9 mouse cellular contexts compared by ENCODE assay signal in the genomic region with DNA sequence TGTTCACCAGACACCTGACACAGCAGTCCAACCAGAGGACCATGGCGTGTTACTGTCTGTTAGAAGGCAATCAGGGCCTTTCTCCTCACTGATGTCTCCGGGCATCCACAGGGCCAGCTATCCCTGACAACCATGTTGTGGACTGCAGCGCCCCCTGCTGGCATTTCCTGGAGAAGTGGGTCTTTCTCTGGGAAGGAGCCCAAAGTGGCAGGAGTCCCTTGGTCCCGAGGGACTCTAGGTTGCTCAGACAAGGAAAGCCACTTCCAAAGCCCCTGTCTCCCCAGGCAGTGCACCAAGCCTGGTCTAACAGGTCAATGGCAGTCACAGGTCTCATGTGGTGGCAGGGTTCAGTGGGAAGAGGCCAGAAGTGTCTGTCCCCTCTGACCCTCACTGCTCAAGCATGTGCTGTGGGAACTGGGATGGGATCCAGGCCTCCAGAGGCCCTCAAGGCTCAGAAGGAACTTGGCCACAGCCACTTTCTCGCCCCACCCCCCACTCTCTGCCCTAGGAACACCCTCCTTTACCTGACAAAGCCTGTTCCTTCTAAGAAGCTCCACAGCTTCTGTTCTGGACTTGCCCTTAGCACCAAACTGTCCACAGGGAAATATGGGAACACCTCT. TPM values are rescaled to one million over a fixed set of nuclear protein-coding genes. Genes with fewer than 3 reads are reported as not detected.
DNase-seq lines count a peak whose midpoint lies in the region; ATAC-seq and TF ChIP-seq lines count a peak whose summit lies in the region.
"Had no signal": no experiment of that assay in that cellular context is flagged by ENCODE, and none has a peak within 500 bp of the region (broad histone marks: within the 10 kb centered on the region; RNA-seq: fewer than 3 reads in every experiment).

No protein-coding gene starts in this region.

- H3K4me3 ChIP-seq in lung, embryonic 14.5 days (ENCODE audit: low read depth, low read length), result no peak overlapping the region

- H3K4me2 ChIP-seq in lung, embryonic 14.5 days, result no peak overlapping the region

- no peak for ATAC-seq in lung, embryonic 14.5 days (ENCODE audit: insufficient read depth)
- no peak; the same call in 1 of the 2 replicates for ATAC-seq in granulocyte monocyte progenitor cell, adult 5-6 weeks (replicated peaks; ENCODE audit: poor library complexity, severe bottlenecking)

- no peaks in the 10 kb centered on the region for H3K27me3 ChIP-seq in lung, embryonic 14.5 days (ENCODE audit: insufficient read depth, low read length)

- H3K36me3 ChIP-seq in lung, embryonic 14.5 days (ENCODE audit: insufficient read depth), result 0 out of 2 replicates have a peak, but pooled peaks cover 2% of the 10 kb centered on the region

- no peak overlapping the region for H3K27ac ChIP-seq in lung, embryonic 14.5 days (ENCODE audit: low read depth)

- peaks cover 9% of the 10 kb centered on the region for H3K4me1 ChIP-seq in lung, embryonic 14.5 days (ENCODE audit: insufficient read depth)

- intact Hi-C loops in gastrocnemius, postnatal 14 days (cut with DNase I; ENCODE audit: low total_unique reads), result no loop called here

- DNase-seq in A20 (ENCODE audit: low read depth, low spot score), result peak; percentile 56
- DNase-seq in ES-CJ7 (ENCODE audit: low read depth, low spot score), result peak; percentile 71
- DNase-seq in cerebellum, adult 8-10 months, result peak; percentile 77
- DNase-seq in gastrocnemius, postnatal 14 days, result peak; percentile 75
- peak; percentile 88 for DNase-seq in kidney, postnatal 10 days
- DNase-seq in lung, embryonic 14.5 days, result peak; percentile 80
- peak; percentile 48 for DNase-seq in right cerebral cortex, postnatal 36 days (ENCODE audit: low spot score in 2 of 2)

- peak; percentile 79 for TF ChIP-seq CTCF in lung, embryonic 14.5 days (IDR thresholded peaks at IDR 0.05; ENCODE audit: low read depth)

- WGBS in lung, embryonic 14.5 days, result 28% methylated on average over 5 of the region's 5 CpGs

- no peak overlapping the region for H3K9ac ChIP-seq in lung, embryonic 14.5 days

- H3K9me3 ChIP-seq in lung, embryonic 14.5 days (ENCODE audit: low read depth, low read length), result no peaks in the 10 kb centered on the region

RNA-seq across cellular contexts. Expression of a gene that starts 3.9 kb away (rescaled TPM):
- 10 to 100 TPM in 1 of 2 experiments, 1 to 10 TPM in 1; 9.8 to 11.1 TPM for total RNA-seq in gastrocnemius, postnatal 14 days (2021)
- polyA plus RNA-seq in lung, embryonic 14.5 days (2014; fragmentation: Nextera tagmentation; extraction: Ambion mirVana), result 27.8 and 34.5 TPM in 2 replicates
- total RNA-seq in granulocyte monocyte progenitor cell, adult 5-6 weeks (2014; fragmentation: Nextera tagmentation), result 43.7 and 48.2 TPM in 2 replicates
- total RNA-seq in granulocyte monocyte progenitor cell, adult 5-6 weeks (2017), result 17.5 and 28.8 TPM in 2 replicates

RNA-seq across cellular contexts. Expression of a gene that starts 18.5 kb away (rescaled TPM):
- total RNA-seq in gastrocnemius, postnatal 14 days (2021), result not detected
- polyA plus RNA-seq in lung, embryonic 14.5 days (2014; fragmentation: Nextera tagmentation; extraction: Ambion mirVana), result 0.09 and 0.14 TPM in 2 replicates
- total RNA-seq in granulocyte monocyte progenitor cell, adult 5-6 weeks (2014; fragmentation: Nextera tagmentation), result 0.64 TPM in 1 of 2 replicates, not detected in the other
- not detected in 2 replicates for total RNA-seq in granulocyte monocyte progenitor cell, adult 5-6 weeks (2017)
- polyA plus RNA-seq: large intestine, adult 2 months had no signal

RNA-seq across cellular contexts. Expression of a gene that starts 19.7 kb away (rescaled TPM):
- total RNA-seq in gastrocnemius, postnatal 14 days (2021), result 1 to 10 TPM; 2.1 to 2.7 TPM
- polyA plus RNA-seq in lung, embryonic 14.5 days (2014; fragmentation: Nextera tagmentation; extraction: Ambion mirVana), result 9.5 and 11.8 TPM in 2 replicates
- 9.3 and 10.1 TPM in 2 replicates for total RNA-seq in granulocyte monocyte progenitor cell, adult 5-6 weeks (2014; fragmentation: Nextera tagmentation)
- total RNA-seq in granulocyte monocyte progenitor cell, adult 5-6 weeks (2017), result 2.8 and 6.8 TPM in 2 replicates

RNA-seq across cellular contexts. Expression of a gene that starts 32.7 kb away (rescaled TPM):
- 10 to 100 TPM; 55.8 to 57.1 TPM for total RNA-seq in gastrocnemius, postnatal 14 days (2021)
- polyA plus RNA-seq in lung, embryonic 14.5 days (2014; fragmentation: Nextera tagmentation; extraction: Ambion mirVana), result 151 and 153 TPM in 2 replicates
- total RNA-seq in granulocyte monocyte progenitor cell, adult 5-6 weeks (2014; fragmentation: Nextera tagmentation), result 27.7 and 36.2 TPM in 2 replicates
- total RNA-seq in granulocyte monocyte progenitor cell, adult 5-6 weeks (2017), result 24.2 and 33.5 TPM in 2 replicates

RNA-seq across cellular contexts. Expression of a gene that starts 45.2 kb away (rescaled TPM):
- 10 to 100 TPM; 18.3 to 22.0 TPM for total RNA-seq in gastrocnemius, postnatal 14 days (2021)
- polyA plus RNA-seq in lung, embryonic 14.5 days (2014; fragmentation: Nextera tagmentation; extraction: Ambion mirVana), result 90.5 and 92.8 TPM in 2 replicates
- total RNA-seq in granulocyte monocyte progenitor cell, adult 5-6 weeks (2014; fragmentation: Nextera tagmentation), result 40.5 and 72.3 TPM in 2 replicates
- 10.7 and 11.4 TPM in 2 replicates for total RNA-seq in granulocyte monocyte progenitor cell, adult 5-6 weeks (2017)
